Mouse (Mus musculus) layer of hippocampus, adult 11-12 months (tissue): ENCODE measurements around the gene Spint1.

Source experiments
- DNase-seq: peaks from one replicate; pipeline ENCODE4 v3.0.0; 2022; ENCODE audit warnings: low spot score

Spint1 gene

DNA sequence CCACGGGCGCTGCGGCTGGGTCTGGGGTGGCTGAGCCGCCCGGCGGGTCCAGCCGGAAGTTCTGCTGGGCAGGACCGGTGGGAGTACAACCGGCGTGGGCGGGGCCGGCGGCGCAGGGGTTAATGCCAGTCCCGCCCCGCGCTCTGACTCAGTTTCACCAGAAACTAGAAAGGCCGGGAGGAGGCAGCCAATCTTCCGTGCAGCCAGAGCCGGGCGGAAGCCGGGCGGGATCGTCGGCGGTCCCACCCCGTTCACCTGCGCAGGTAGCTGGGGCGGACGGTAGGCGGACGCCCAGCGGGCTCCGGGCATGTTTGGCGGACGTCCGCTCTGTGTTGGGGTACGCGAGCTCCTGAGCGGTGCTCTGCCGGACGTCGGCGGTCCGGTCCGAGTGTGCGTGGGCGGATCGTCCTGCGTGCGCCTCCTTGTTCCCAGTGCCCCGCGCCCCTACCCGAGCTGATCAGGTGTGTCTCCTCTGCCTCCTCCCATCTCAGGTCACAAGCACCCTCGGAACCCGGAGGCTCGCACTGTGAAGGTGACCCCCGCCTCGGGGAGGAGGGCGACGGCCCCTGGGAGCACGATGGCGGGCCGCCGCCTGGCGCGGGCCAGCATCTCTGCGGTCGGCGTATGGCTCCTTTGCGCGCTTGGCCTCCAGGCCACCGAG, at the start of gene Spint1:
Spint1 (plus strand) TSS at position 153 of the 661 bp plus-strand sequence.
- DNase-seq, result no peak

DNA sequence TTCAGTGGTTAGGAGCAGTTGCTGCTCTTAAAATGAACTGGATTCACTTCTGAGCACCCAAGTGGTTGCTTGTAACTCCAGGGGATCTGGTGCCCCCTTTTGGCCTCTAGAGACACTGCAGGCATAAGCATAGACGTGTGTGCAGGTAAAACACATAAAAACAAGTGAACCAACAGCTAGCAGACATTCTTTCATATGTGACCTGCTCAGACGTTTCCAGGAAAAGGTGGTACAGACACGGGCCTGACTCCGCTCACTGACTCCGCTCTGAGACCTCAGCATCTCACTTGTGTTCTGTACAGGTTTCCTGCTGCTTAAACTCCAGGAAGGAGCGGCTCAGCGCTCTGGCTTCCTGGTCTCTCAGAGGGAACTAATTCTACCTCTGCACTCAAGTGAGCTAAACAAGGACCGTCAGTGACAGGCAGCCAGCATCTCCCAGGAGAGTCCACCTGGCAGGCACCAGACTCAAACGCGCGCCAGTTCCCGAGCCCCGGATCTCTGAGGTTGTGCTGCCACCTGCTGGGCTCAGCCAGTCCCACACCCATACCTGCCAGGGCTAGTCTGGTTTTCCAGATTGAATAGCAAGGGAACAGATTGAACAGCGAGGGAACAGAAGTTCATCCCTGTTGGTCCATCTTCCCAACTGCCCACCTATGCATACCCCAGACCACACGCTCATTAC, 48.0 kb upstream of the Spint1 start:
- peak; percentile 81 for DNase-seq

DNA sequence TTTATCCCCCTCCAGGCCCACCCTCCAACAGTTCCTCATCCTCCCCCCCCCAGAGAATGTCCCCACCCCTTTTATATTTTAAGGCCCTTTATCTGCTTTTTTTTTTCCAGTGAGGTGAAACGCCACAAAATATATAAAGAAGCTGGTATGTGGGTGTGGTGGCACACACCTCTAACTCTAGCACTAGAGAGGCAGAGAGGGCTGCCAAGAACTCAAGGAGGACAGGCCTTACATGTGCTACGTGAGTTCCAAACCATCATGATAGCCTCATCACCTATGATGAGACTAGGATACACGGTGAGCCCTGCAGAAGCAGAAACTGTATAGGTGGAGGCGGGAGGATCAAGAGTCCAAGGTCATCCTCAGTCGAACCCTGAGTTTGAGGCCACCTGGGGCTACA, 46.2 kb upstream of the Spint1 start:
- no peak for DNase-seq

DNA sequence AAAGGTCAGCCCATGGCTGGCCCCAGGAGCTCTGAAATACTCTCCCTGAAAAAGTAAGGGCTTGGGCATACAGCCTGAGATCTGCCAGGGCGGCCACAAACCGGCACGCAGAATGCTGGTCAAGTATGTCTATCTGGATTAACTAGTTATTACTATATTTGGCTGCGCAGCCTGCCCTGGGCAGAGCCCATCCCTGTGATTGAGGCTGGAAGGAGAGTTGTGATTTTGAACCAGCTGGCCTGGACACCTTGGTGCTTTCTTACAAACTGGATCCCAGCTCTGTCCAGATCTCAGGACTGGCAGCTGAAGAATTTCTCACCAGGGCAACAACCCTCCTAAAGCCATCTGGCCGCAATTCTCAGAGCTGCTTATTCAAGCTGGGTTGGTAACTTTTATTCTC, 43.0 kb upstream of the Spint1 start:
- no peak for DNase-seq

DNA sequence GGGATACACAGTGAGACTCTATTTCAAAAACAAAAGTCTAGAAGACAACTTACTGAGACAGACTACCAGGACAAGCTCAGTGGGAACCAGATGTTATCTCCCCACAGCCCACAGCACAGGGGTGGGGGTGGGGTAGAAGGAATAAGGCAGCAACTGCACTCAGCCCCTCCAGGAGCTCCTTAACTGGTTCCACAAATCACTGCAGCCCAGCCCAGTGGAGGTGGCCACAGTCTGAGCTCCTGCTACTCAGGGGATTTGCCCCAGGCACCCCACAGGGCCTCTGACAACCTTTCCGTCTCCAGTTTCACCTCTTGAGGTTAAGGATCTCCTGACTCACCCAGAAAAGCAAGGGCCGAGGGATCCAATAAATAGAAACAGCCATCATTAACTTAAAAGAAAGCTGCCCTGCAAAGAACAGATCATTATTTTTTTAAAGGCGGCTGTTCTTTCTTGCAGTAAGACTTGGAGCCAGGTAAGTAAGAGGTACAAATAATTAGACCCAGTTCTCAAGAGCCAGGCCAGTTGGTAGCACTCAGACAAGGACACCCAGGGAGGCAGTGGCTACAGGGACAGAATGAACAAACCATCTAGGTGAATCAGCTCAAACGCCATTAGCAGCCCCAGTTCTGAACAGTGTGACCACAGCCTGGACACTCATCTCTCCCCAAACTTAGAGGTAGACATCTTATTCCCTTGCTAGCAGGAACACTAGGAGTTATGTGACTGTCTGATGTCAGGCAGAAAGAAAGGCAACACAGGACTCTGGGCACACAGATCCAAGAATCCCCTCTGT, 40.6 kb upstream of the Spint1 start:
- DNase-seq, result no peak

DNA sequence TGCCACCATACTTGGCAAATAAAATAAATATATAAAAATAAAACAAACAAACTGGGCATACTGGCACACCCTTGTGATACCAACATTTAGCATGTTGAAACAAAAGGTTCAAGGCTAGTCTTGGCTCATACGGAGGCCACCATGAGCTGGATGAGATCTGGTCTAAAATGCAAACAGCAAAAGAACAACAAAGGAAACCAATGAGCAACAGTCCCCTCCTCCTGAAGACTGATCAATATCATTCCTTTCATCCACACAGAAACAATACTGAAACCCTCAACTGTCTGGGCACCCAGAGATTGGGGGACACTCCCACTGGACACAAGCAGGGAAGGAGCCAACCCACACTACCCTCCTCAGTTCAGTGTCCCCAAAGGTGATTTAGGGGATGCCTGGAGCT, 39.7 kb upstream of the Spint1 start:
- DNase-seq, result no peak

DNA sequence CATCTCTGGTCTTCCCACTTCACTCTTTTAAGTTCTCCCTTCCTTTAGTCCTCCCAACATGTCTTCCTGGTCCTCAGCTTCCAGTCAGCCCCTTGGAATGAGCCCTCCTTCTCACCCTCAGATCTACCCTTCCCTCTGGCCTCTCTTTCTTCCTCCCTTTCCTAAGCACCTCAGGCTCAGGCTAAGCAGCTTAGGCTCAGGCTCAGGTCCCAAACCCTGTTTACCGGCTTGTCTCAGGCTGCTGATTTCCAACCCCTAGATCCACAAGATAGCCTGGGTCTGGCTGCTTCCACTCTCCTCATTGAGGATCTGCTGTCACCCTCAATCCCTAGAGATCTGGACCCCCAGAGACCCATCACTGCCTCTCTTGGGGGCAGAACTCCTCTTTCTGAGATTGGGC, 39.1 kb upstream of the Spint1 start:
- no peak for DNase-seq

DNA sequence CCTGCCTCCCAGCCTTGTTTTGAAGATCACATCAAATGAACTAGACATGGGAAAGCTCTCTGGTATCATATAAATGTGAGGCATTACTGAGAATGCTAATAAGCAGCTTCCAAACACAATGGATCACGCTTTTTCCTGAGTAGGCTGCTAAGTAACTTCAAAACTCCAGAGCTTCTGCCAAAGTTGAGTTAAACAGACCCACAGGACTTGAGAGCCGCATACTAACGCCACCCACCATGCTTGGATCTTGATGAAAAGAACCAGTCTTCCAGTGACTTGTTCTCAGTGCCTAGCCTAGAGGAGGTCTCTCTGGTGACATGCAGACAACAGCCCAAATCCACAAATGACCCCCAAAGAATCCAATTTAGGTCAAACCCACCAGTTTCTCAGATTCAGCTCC, 38.2 kb upstream of the Spint1 start:
- DNase-seq, result no peak

DNA sequence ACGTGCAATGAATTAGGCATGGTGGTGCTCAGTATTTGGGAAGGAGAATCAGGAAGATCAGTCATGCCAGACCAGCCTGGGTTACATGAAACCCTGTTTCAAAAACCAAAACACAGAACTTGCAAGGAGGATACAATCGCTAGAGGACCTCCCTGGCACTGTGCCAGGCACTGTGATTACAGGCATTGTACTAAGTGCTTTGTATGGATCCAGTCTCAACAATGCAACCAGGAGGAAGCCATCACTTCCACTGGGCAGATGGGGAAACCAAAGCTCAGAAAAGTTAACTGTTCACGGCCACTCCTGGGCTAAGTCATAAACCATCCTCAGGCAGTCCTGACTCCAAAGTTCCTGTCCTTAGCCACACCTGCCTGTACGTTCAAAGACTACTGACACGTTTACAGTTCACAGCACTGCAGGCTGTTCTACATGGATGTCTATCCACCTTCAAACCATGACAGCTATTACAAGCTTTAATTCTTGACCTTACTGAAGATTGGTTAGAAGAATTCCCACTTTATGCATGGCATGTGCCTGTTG, 34.2 kb upstream of the Spint1 start:
- DNase-seq, result no peak

DNA sequence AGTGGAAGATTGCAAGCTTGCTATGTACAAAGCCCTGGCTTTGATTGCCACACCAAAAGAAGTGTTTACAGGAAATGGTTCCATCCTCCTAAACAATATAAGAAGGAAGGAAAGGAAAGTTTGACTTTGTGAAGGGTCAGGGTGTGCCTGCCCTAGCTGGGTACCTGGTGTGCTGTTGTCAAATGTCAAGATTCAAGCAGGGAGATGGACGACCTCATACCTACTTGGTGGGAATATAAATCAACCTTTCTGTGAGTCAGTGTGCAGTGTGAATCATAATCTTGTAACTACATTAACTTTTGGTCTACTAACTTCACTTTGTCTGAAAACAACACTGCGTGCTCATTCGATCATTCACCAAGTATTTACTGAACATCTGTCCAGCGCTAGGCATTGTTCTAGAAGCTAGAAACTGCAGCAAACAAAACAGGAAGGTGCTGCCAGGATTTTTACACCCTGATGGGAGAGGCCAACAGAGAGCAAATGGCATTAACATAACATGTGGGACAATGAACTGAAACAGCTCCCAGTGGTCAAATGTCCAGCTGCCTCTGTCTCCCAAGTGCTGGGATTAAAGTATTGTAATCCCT, 33.2 kb upstream of the Spint1 start:
- no peak for DNase-seq

DNA sequence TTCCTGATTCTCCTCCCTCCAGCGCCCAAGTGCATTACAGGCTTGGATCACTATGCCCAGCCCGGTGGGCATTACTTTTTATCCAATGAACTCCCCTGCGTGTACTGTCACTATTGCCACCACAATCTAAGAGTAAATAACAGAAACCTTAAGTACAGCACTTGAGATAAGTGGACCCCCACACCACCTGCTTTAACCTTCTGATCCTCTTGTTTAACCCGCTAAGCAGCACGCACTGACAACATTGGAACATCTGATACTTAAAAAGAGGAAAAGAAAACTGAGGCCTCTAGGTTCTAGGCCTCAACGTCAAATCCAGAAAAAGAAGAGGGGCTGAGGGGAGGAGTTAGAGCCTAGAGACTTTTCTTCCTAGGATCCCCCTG, 29.2 kb upstream of the Spint1 start:
- DNase-seq, result no peak

DNA sequence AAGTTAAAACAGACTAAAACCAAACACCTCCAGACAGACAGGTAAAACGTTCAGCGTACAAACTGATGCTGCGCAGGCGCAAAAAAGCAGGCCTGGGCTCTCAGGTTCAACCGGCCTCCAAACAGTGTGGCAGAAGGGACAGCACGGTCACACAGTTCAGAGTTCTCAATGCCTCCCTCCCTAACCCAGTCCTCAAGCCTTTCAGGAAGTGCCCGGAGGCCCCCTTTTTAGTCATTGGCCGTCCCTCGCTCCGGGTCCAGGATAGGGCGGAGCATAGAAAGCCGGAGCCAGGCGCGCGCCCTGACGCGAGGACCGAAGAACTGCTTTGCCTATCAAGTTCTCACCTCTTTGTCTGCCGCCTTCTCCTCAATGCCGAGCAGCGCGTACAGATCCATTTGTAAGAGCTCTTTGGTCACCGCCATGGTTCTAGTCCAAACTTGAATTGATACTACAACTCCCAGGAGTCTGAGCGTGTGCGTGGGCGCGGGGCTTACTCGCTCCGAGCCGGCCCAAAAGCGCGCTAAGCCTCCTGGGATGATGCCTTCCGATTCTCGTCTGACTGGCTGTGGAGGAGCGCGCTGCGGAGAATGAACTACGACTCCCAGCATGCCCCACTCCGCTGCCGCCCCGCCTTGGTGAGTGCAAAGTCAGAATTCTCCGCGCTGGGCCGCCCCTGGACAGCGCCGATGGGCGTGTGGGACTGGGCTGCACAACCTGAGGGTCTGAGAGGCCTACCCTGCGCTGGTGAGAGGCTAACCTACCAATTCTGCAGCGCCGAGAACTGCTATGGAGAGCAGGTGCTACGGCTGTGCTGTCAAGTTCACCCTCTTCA, 28.6 kb upstream of the Spint1 start, which contains the start of the genes Zfyve19 and Dnajc17:
Zfyve19 (plus strand) TSS at position 274 of the 832 bp plus-strand sequence.
Dnajc17 (minus strand) TSS at position 452 of the 832 bp plus-strand sequence.
- DNase-seq, result peak; percentile 97

DNA sequence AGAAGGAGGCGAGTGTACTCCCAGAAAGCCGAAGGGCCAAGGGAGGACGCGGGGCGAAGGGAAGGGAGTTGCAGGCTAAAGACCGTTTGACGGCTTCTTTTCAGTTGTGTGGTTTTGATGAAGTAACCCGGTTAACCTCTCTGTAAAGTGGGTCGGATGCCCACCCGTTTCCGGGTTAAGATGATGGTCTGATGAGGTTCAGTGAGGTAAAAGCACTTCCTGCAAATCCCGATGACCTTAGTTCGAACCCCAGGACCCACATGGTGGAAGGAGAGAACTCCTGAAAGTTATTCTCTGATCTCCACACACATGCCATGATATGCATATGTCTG, 28.0 kb upstream of the Spint1 start:
- no peak for DNase-seq

DNA sequence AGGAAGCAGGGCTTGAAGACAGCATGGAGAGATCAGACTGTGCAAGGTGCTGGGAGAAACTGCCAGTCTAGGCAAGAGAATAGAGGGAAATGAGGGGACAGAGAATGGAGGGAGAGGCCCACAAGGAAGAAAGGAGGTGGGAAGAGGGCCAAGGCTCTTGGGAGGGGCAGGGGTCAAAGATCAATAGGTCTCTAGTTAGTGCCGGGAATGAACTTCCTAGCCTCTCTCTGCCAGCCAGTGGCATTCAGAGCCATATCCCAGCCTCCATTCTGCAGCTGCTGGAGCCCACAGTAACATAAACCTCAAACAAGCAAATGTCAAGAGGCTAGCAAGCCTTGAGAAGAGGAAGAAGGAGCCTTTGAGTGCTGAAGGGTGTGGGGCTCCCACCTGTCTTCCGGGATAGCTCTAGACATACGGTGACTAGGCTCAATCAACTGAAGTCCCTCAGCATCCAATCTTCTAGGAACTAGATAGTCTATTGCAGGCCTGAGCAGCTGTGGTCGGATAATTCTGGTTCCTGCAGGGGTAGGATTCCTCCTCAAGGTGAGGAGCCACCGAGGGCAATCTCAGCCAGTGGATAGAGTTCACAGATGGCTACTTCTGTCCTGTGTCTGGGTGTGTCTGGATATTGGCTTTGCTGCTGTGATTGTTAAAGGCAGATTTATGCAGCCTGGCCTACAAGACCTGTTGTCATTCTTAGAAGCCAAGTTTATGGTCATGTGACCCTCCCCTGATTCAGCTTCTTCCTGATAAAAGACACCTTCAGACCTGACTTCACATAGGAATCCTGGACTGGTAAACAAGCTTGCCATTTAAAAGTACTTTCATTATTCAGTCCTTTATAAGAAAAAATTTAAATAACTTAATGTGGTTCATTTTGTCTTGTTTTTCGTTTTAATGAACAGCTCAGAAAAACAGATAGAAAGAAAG, 7.1 kb upstream of the Spint1 start, which contains the start of gene Ppp1r14d:
Ppp1r14d (minus strand) TSS at position 132 of the 930 bp plus-strand sequence.
- DNase-seq, result no peak

DNA sequence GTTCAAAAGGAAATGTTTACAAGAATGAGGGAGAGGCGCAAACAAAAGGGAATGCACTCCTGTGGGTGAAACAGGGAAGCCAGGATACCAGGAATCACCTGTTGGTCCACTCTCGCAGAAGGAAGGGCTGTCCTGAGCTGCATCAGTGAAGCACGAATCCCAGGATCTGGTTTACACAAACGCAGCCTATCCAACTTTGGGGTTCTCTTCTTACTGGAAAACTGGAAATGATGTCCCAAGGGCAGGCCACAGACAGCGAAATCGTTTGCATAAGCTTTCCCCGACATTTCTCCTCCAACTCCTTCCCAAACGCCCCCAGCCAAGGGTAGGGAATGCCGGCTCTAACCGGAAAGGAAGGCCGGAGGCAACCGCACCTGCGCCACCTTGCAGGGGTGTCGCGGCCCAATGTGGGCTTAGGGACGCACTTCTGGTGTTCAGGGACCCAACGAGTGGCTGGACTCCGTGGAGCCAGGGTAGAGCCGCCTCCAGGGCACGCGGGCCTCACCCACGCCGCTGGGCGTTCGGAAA, 416 bp upstream of the Spint1 start:
- DNase-seq, result no peak

DNA sequence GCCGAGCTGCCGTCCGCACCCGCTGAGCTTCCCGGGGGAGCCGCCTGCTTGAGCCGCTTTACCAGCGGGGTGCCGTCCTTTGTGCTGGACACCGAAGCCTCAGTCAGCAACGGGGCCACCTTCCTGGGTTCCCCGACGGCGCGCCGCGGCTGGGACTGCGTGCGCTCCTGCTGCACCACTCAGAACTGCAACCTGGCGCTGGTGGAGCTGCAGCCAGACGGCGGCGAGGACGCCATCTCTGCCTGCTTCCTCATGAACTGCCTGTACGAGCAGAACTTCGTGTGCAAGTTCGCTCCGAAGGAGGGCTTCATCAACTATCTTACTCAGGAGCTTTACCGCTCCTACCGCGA, 684 bp downstream of the Spint1 start:
- DNase-seq, result no peak

DNA sequence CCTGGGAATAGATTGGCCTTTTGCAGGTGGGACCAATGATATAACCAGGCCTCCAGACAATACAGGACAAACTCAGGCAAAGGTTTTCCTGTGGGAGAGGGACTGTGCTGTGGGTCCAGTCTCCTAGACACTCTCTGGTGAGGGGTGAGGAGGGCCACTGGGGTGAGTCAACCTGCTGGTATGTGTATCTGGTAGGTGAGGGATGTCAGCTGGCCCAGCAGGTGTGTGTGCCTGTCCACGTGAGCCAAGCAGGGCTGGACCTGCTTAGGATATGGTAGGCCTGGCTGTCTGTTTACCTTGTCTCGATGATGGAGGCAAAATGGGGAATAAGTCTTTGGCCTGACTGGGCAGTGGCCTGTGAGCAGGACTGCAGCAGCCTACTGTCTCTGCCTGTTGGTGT, 1.5 kb downstream of the Spint1 start:
- DNase-seq, result no peak

DNA sequence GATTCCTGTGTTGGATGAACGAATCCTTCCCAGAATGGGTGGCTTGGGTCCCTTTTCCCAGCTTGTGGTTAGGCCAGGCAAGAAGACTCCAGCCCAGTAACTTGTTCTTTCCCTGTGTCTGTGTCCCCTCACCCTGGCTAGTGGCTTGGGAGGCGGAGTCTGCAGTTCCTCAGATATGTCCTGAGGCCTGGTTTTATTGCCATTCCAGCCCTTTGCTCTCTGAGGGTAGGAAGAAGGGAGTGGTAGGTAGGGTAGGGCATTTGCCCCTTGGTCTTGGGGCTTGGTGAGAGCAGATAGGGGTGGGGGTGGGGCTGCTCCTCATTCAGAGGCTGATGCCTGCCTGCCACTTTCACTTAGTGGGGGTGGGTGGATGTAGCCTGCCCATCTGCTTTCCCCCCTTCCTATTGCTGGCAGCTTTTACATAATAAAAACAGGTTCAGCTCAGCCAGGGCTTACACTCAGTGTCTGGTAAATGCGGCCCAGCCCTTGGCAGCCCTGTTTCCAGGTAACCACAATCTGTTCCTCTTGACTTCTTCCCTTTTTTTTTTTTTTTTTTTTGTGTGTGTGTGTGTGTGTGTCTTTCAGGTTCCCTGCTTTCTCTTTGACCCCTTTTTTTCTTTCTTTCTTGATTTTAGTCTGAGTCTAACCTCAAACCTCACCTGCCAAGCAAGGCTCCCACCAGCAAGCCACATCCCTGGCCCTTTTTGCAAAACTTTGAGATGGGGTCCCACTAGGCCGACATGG, 3.1 kb downstream of the Spint1 start:
- DNase-seq, result no peak

DNA sequence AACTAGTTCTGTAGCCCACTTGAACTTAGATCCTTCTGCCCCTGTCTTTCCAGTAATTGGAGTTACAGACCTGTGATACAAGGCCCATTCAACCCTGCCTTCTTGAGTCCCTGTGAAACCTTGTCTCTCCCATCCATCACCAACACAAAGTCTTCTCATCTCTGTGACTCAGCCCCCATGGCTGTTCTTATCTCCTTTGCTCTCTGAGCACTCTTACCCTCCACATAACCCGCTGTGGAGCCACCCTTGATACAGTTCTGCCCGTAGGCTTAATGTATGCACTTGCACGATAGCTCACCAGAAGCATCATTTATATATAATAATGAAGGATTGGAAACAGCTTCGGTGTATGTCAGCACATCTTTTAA, 3.6 kb downstream of the Spint1 start:
- DNase-seq, result no peak

DNA sequence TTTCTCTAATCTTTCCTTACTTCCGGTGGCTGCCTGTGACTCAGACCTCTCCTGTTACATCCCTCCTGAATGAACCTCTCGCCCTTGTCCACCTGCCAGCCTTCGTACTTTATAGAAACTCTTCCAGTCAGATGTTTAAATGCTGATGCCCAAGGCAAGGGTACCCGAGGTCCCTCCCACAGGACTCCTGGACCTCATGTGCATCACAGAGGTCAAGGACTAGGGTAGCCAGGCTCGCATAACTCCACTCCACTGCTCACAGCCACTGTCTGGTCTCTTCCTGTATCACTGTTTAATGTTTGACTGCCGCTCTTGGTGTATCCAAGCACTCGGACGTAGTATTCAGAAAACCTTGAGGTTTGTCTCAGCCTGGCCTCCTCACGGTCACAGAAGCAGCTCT, 5.4 kb downstream of the Spint1 start:
- DNase-seq, result no peak
